Mouse (Mus musculus) CD4-positive, CD25-positive, alpha-beta regulatory T cell, adult 4 months (primary cell): ENCODE measurements at regions not wholly inside any gene's neighbourhood (a gene's known extent, or its start where the extent isn't known, plus 50 kb on each side); places are given as distances from the start of the nearest gene placed in this dataset.

Experiments used
- ATAC-seq: one replicate; pipeline ENCODE4 v1.8.0; 2017

- no peak for ATAC-seq
Observed at GRCm38 (mm10) chr3:143789932-143790570, 415.0 kb downstream of the Lmo4 start.

- ATAC-seq: no peak
Observed at GRCm38 (mm10) chr3:143786889-143787288, 418.1 kb downstream of the Lmo4 start.

- ATAC-seq: no peak
Observed at GRCm38 (mm10) chr3:143784353-143784791, 420.6 kb downstream of the Lmo4 start.

GRCm38 (mm10) chr3:143778161-143778560 is 426.9 kb downstream of the Lmo4 start:
- no peak for ATAC-seq

GRCm38 (mm10) chr3:143759337-143759736 is 445.7 kb downstream of the Lmo4 start:
- no peak for ATAC-seq

- no peak for ATAC-seq
Observed at GRCm38 (mm10) chr3:143753197-143753596, 451.8 kb downstream of the Lmo4 start.

- ATAC-seq: no peak
Observed at GRCm38 (mm10) chr3:143752660-143753059, 452.4 kb downstream of the Lmo4 start.

GRCm38 (mm10) chr3:143750128-143750527 is 454.9 kb downstream of the Lmo4 start:
- ATAC-seq: no peak

GRCm38 (mm10) chr3:143743649-143744048 is 461.4 kb downstream of the Lmo4 start:
- no peak for ATAC-seq

- ATAC-seq: no peak
Observed at GRCm38 (mm10) chr3:143742786-143743571, 462.0 kb downstream of the Lmo4 start.

GRCm38 (mm10) chr3:143738676-143739075 is 466.3 kb downstream of the Lmo4 start:
- no peak for ATAC-seq

GRCm38 (mm10) chr3:143737844-143738243 is 467.2 kb downstream of the Lmo4 start:
- no peak for ATAC-seq

GRCm38 (mm10) chr3:143736651-143737398 is 468.2 kb downstream of the Lmo4 start:
- ATAC-seq: no peak

GRCm38 (mm10) chr3:143734791-143735190 is 470.2 kb downstream of the Lmo4 start:
- ATAC-seq: no peak

- ATAC-seq: no peak
Observed at GRCm38 (mm10) chr3:143732966-143733725, 471.9 kb downstream of the Lmo4 start.

GRCm38 (mm10) chr3:143729473-143730076 is 475.4 kb downstream of the Lmo4 start:
- no peak for ATAC-seq

- no peak for ATAC-seq
Observed at GRCm38 (mm10) chr3:143722571-143722970, 482.4 kb downstream of the Lmo4 start.

GRCm38 (mm10) chr3:143722082-143722481 is 482.9 kb downstream of the Lmo4 start:
- ATAC-seq: no peak

- ATAC-seq: no peak
Observed at GRCm38 (mm10) chr3:143713183-143713582, 491.8 kb downstream of the Lmo4 start.

- ATAC-seq: no peak
Observed at GRCm38 (mm10) chr3:143710805-143711469, 494.1 kb downstream of the Lmo4 start.

- no peak for ATAC-seq
Observed at GRCm38 (mm10) chr3:143706679-143707078, 498.3 kb downstream of the Lmo4 start.

GRCm38 (mm10) chr3:143694817-143695216 is 510.2 kb downstream of the Lmo4 start:
- ATAC-seq: no peak
